Mouse (Mus musculus): ENCODE measurements around the gene Micall1.

DNA sequence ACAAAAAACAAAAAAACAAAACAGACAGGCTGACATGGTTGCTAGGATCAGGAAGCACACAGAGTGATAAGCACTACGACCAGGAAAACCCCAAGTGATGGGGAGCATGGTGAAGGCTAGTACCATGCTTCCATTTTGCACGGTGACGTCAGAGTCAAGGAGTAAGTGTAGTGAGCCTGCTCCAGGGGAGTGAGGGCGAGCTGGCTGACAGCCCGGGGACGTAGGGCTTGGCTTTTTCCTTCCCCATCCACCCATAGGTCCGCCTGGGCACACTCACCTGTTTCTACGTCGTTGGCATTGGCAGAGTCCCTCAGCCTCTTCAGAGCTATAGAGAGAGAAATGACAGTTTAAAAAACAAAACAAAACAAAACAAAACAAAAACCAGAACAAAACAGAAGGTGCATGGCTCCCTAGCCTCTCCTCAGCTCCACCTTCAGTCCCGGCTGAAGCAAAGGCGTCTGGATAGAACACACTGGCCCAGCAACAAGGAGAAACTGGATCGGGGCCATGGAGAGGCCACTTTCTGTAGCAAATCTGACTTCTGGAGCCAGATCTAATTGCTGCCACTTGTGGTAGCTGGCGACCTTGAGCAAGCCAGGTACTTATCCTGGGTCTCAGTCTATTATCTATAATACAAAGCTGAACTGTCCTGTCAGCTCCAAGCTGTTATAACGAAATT is 47.7 kb upstream of the Micall1 start:
- no peak for TF ChIP-seq CTCF (IDR thresholded peaks at IDR 0.05; ENCODE audit: extremely low read depth, insufficient read depth, low read length)
- no peak for TF ChIP-seq POLR2A (IDR thresholded peaks at IDR 0.05; ENCODE audit: extremely low read depth, insufficient read depth, low read length)
